Mouse (Mus musculus): ENCODE results near the gene Nudt22. TPM values are rescaled to one million over a fixed set of nuclear protein-coding genes. Genes with fewer than 3 reads are reported as not detected.

The Nudt22 gene
- polyA plus RNA-seq, 1 experiment from 2014 or later, result 22.2 TPM

- no peaks in the 10 kb centered on the region for H3K36me3 ChIP-seq (ENCODE audit: control insufficient read depth, insufficient read depth, low read length)
- no peaks in the 10 kb centered on the region for H3K27me3 ChIP-seq (ENCODE audit: control insufficient read depth, insufficient read depth, low read length)
- H3K4me2 ChIP-seq (replicated peaks; ENCODE audit: low read depth, low read length), result no peak overlapping the region
- H3K27ac ChIP-seq (ENCODE audit: low read depth, low read length), result no peak overlapping the region
- H3K4me3 ChIP-seq (ENCODE audit: low read length), result no peak overlapping the region
- WGBS, result 89% methylated on average over 9 of the region's 9 CpGs
- no peak for ATAC-seq (ENCODE audit: low FRiP score, low TSS enrichment)
- H3K9me3 ChIP-seq (ENCODE audit: control insufficient read depth, low read length), result no peaks in the 10 kb centered on the region
- H3K4me1 ChIP-seq (ENCODE audit: control insufficient read depth, insufficient read depth, low read length), result no peaks in the 10 kb centered on the region
- no peak overlapping the region for H3K9ac ChIP-seq (ENCODE audit: low read depth, low read length)
Measured at GRCm38 (mm10) chr19:7006892-7007593, 11.1 kb upstream of the Nudt22 start.

- WGBS, result 94% methylated on average over 19 of the region's 19 CpGs
- peaks cover 5% of the 10 kb centered on the region for H3K36me3 ChIP-seq (ENCODE audit: control insufficient read depth, insufficient read depth, low read length)
- H3K27ac ChIP-seq (ENCODE audit: low read depth, low read length), result no peak overlapping the region
- H3K9me3 ChIP-seq (ENCODE audit: control insufficient read depth, low read length), result no peaks in the 10 kb centered on the region
- H3K4me3 ChIP-seq (ENCODE audit: low read length), result no peak overlapping the region
- H3K4me2 ChIP-seq (replicated peaks; ENCODE audit: low read depth, low read length), result no peak overlapping the region
- H3K4me1 ChIP-seq (ENCODE audit: control insufficient read depth, insufficient read depth, low read length), result peaks cover 13% of the 10 kb centered on the region
- H3K9ac ChIP-seq (ENCODE audit: low read depth, low read length), result no peak overlapping the region
- no peak for ATAC-seq (ENCODE audit: low FRiP score, low TSS enrichment)
- no peaks in the 10 kb centered on the region for H3K27me3 ChIP-seq (ENCODE audit: control insufficient read depth, insufficient read depth, low read length)
Measured at GRCm38 (mm10) chr19:6999360-7000063, 3.6 kb upstream of the Nudt22 start.

GRCm38 (mm10) chr19:6997721-6998290 is 1.9 kb upstream of the Nudt22 start:
- Histone ChIP-seq H3K27me3 (ENCODE audit: control insufficient read depth, insufficient read depth, low read length) (no peaks in the 10 kb centered on the region), H3K9me3 (ENCODE audit: control insufficient read depth, low read length) (no peaks in the 10 kb centered on the region), H3K4me2 (replicated peaks; ENCODE audit: low read depth, low read length) (no peak overlapping the region), H3K27ac (ENCODE audit: low read depth, low read length) (no peak overlapping the region), H3K36me3 (ENCODE audit: control insufficient read depth, insufficient read depth, low read length) (peaks cover 5% of the 10 kb centered on the region), H3K9ac (ENCODE audit: low read depth, low read length) (no peak overlapping the region), H3K4me3 (ENCODE audit: low read length) (no peak overlapping the region), H3K4me1 (ENCODE audit: control insufficient read depth, insufficient read depth, low read length) (peaks cover 20% of the 10 kb centered on the region)
- no peak for ATAC-seq (ENCODE audit: low FRiP score, low TSS enrichment)
- 87% methylated on average over 9 of the region's 9 CpGs for WGBS

- ATAC-seq (ENCODE audit: low FRiP score, low TSS enrichment), result no peak
- Histone ChIP-seq H3K36me3 (ENCODE audit: control insufficient read depth, insufficient read depth, low read length) (peaks cover 5% of the 10 kb centered on the region), H3K9ac (ENCODE audit: low read depth, low read length) (peak overlapping the region; percentile 58), H3K4me2 (replicated peaks; ENCODE audit: low read depth, low read length) (peak overlapping the region; percentile 92), H3K4me1 (ENCODE audit: control insufficient read depth, insufficient read depth, low read length) (peaks cover 21% of the 10 kb centered on the region), H3K27me3 (ENCODE audit: control insufficient read depth, insufficient read depth, low read length) (no peaks in the 10 kb centered on the region), H3K9me3 (ENCODE audit: control insufficient read depth, low read length) (no peaks in the 10 kb centered on the region), H3K27ac (ENCODE audit: low read depth, low read length) (no peak overlapping the region), H3K4me3 (ENCODE audit: low read length) (peak overlapping the region; percentile 66)
- WGBS, result 43% methylated on average over 21 of the region's 21 CpGs
Measured at GRCm38 (mm10) chr19:6995255-6995991, 494 bp downstream of the Nudt22 start.

GRCm38 (mm10) chr19:6994489-6994888 is 1.4 kb downstream of the Nudt22 start:
- no peak for ATAC-seq (ENCODE audit: low FRiP score, low TSS enrichment)
- 81% methylated on average over 8 of the region's 8 CpGs for WGBS
- H3K27me3 ChIP-seq (ENCODE audit: control insufficient read depth, insufficient read depth, low read length), result no peaks in the 10 kb centered on the region
- H3K4me2 ChIP-seq (replicated peaks; ENCODE audit: low read depth, low read length), result peak overlapping the region; percentile 92; the same call in 1 of the 2 replicates
- no peaks in the 10 kb centered on the region for H3K9me3 ChIP-seq (ENCODE audit: control insufficient read depth, low read length)
- no peak overlapping the region for H3K27ac ChIP-seq (ENCODE audit: low read depth, low read length)
- peaks cover 5% of the 10 kb centered on the region for H3K36me3 ChIP-seq (ENCODE audit: control insufficient read depth, insufficient read depth, low read length)
- peak overlapping the region; percentile 28; the same call in 1 of the 2 replicates for H3K9ac ChIP-seq (ENCODE audit: low read depth, low read length)
- H3K4me1 ChIP-seq (ENCODE audit: control insufficient read depth, insufficient read depth, low read length), result peaks cover 21% of the 10 kb centered on the region
- peak overlapping the region; percentile 66; the same call in 1 of the 2 replicates for H3K4me3 ChIP-seq (ENCODE audit: low read length)

GRCm38 (mm10) chr19:6994002-6994401 is 1.9 kb downstream of the Nudt22 start:
- peaks cover under 1% of the 10 kb centered on the region; the same call in 1 of the 2 replicates for H3K36me3 ChIP-seq (ENCODE audit: control insufficient read depth, insufficient read depth, low read length)
- H3K4me3 ChIP-seq (ENCODE audit: low read length), result no peak overlapping the region
- no peaks in the 10 kb centered on the region for H3K9me3 ChIP-seq (ENCODE audit: control insufficient read depth, low read length)
- peaks cover 21% of the 10 kb centered on the region for H3K4me1 ChIP-seq (ENCODE audit: control insufficient read depth, insufficient read depth, low read length)
- no peak overlapping the region for H3K4me2 ChIP-seq (replicated peaks; ENCODE audit: low read depth, low read length)
- no peaks in the 10 kb centered on the region for H3K27me3 ChIP-seq (ENCODE audit: control insufficient read depth, insufficient read depth, low read length)
- no peak for ATAC-seq (ENCODE audit: low FRiP score, low TSS enrichment)
- 88% methylated on average over 8 of the region's 8 CpGs for WGBS
- no peak overlapping the region for H3K9ac ChIP-seq (ENCODE audit: low read depth, low read length)
- H3K27ac ChIP-seq (ENCODE audit: low read depth, low read length), result no peak overlapping the region

- Histone ChIP-seq H3K4me3 (ENCODE audit: low read length) (peak overlapping the region; percentile 39), H3K9ac (ENCODE audit: low read depth, low read length) (peak overlapping the region; percentile 59), H3K4me2 (replicated peaks; ENCODE audit: low read depth, low read length) (peak overlapping the region; percentile 77), H3K27ac (ENCODE audit: low read depth, low read length) (peak overlapping the region; percentile 33; the same call in 1 of the 2 replicates), H3K9me3 (ENCODE audit: control insufficient read depth, low read length) (no peaks in the 10 kb centered on the region), H3K27me3 (ENCODE audit: control insufficient read depth, insufficient read depth, low read length) (no peaks in the 10 kb centered on the region), H3K36me3 (ENCODE audit: control insufficient read depth, insufficient read depth, low read length) (no peaks in the 10 kb centered on the region; the same call in 1 of the 2 replicates), H3K4me1 (ENCODE audit: control insufficient read depth, insufficient read depth, low read length) (peaks cover 22% of the 10 kb centered on the region)
- WGBS, result 63% methylated on average over 14 of the region's 14 CpGs
- no peak for ATAC-seq (ENCODE audit: low FRiP score, low TSS enrichment)
Measured at GRCm38 (mm10) chr19:6993011-6993770, 2.7 kb downstream of the Nudt22 start.

Measured in kidney, embryonic 14.5 days (tissue).